Mouse (Mus musculus): ENCODE results near the gene Galk2.

DNA sequence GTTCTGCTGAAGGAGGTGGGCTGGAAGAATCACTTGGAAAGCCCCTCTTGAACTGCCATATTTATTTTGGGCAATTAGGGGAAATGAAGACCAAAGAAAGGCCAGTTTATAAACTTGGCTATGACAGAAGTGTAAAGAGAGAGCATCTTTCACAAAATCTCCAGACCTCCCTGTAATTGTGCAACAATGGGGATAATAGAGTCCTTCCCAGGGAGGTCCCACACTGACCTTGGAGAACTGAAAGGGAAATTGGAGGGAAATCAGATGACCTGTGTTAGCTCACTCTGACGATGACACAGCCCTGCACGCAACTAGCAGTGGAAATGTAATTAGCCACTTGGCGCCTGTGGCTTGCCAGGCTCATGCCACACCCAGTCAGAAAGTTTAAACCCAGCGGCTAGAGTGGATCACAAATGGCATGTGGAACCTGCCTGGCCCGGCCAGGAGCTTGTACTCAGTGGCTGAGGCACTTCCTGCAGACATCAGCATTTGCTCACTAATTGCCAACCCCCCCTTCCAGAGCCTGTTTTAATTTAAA is 117.0 kb downstream of the Galk2 start:
- no peak for TF ChIP-seq CTCF (IDR thresholded peaks at IDR 0.05; ENCODE audit: low read depth)
- TF ChIP-seq EP300 (optimal IDR thresholded peaks at IDR 0.05), result no peak
